Mouse (Mus musculus): Measurements from ENCODE around the gene Chmp4b.

Gene Chmp4b

GRCm38 (mm10) chr2:154684901-154685470, 33.5 kb downstream of the Chmp4b start:
- DNase-seq (ENCODE audit: low spot score): no peak

GRCm38 (mm10) chr2:154685772-154686171, 34.3 kb downstream of the Chmp4b start:
- no peak for DNase-seq (ENCODE audit: low spot score)

GRCm38 (mm10) chr2:154686819-154687218, 35.3 kb downstream of the Chmp4b start:
- no peak for DNase-seq (ENCODE audit: low spot score)

GRCm38 (mm10) chr2:154689391-154689790, 37.9 kb downstream of the Chmp4b start:
- no peak for DNase-seq (ENCODE audit: low spot score)

- no peak for DNase-seq (ENCODE audit: low spot score)
Measured at GRCm38 (mm10) chr2:154690959-154691358, 39.5 kb downstream of the Chmp4b start.

GRCm38 (mm10) chr2:154693186-154693940, 41.9 kb downstream of the Chmp4b start:
- no peak for DNase-seq (ENCODE audit: low spot score)

GRCm38 (mm10) chr2:154693941-154694256, 42.4 kb downstream of the Chmp4b start:
- DNase-seq (ENCODE audit: low spot score): no peak

GRCm38 (mm10) chr2:154695690-154696089, 44.2 kb downstream of the Chmp4b start:
- DNase-seq (ENCODE audit: low spot score): no peak

- peak; percentile 34 for DNase-seq (ENCODE audit: low spot score)
Measured at GRCm38 (mm10) chr2:154696660-154697059, 45.2 kb downstream of the Chmp4b start.

GRCm38 (mm10) chr2:154699360-154699759, 47.9 kb downstream of the Chmp4b start:
- no peak for DNase-seq (ENCODE audit: low spot score)

GRCm38 (mm10) chr2:154700177-154700576, 48.7 kb downstream of the Chmp4b start:
- no peak for DNase-seq (ENCODE audit: low spot score)

GRCm38 (mm10) chr2:154702637-154703315, 51.3 kb downstream of the Chmp4b start:
- DNase-seq (ENCODE audit: low spot score): peak; percentile 44

- no peak for DNase-seq (ENCODE audit: low spot score)
Measured at GRCm38 (mm10) chr2:154706526-154707280, 55.2 kb downstream of the Chmp4b start.

GRCm38 (mm10) chr2:154707284-154707683, 55.8 kb downstream of the Chmp4b start:
- no peak for DNase-seq (ENCODE audit: low spot score)

GRCm38 (mm10) chr2:154707830-154708385, 56.4 kb downstream of the Chmp4b start:
- DNase-seq (ENCODE audit: low spot score): no peak

GRCm38 (mm10) chr2:154711701-154712100, 60.2 kb downstream of the Chmp4b start:
- no peak for DNase-seq (ENCODE audit: low spot score)

- DNase-seq (ENCODE audit: low spot score): peak; percentile 65
Measured at GRCm38 (mm10) chr2:154712271-154712677, 60.8 kb downstream of the Chmp4b start.

- no peak for DNase-seq (ENCODE audit: low spot score)
Measured at GRCm38 (mm10) chr2:154713083-154713482, 61.6 kb downstream of the Chmp4b start.

- no peak for DNase-seq (ENCODE audit: low spot score)
Measured at GRCm38 (mm10) chr2:154713964-154714363, 62.5 kb downstream of the Chmp4b start.

- no peak for DNase-seq (ENCODE audit: low spot score)
Measured at GRCm38 (mm10) chr2:154716586-154716985, 65.1 kb downstream of the Chmp4b start.

- no peak for DNase-seq (ENCODE audit: low spot score)
Measured at GRCm38 (mm10) chr2:154717081-154717480, 65.6 kb downstream of the Chmp4b start.

- no peak for DNase-seq (ENCODE audit: low spot score)
Measured at GRCm38 (mm10) chr2:154718855-154719556, 67.5 kb downstream of the Chmp4b start.

All from adipocyte (in vitro differentiated cells).